In genomic region chr16:10468201-10468600, GRCm38 (mm10) we compare ENCODE assay signal across 27 mouse cellular contexts. TPM values are rescaled to one million over a fixed set of nuclear protein-coding genes. Genes with fewer than 3 reads are reported as not detected.
DNase-seq lines count a peak whose midpoint lies in the region; ATAC-seq lines count a peak whose summit lies in the region.
"Had no signal": no experiment of that assay in that cellular context is flagged by ENCODE, and none has a peak within 500 bp of the region (broad histone marks: within the 10 kb centered on the region; RNA-seq: fewer than 3 reads in every experiment).

No protein-coding gene starts in this region.

- H3K4me3 ChIP-seq in forebrain, embryonic 14.5 days (ENCODE audit: low read depth, low read length), result no peak overlapping the region
- no peak overlapping the region for H3K4me3 ChIP-seq in forebrain, embryonic 13.5 days
- no peak overlapping the region for H3K4me3 ChIP-seq in hindbrain, embryonic 14.5 days (replicated peaks; ENCODE audit: low read length)
- H3K4me3 ChIP-seq: embryonic facial prominence, embryonic 12.5 days; erythroblast, embryonic 14.5 days; heart, embryonic 15.5 days; kidney, embryonic 15.5 days; limb, embryonic 15.5 days; megakaryocyte, embryonic 14.5 days; stomach, embryonic 15.5 days had no signal

- no peaks in the 10 kb centered on the region for H3K36me3 ChIP-seq in forebrain, embryonic 14.5 days (ENCODE audit: control insufficient read depth, insufficient read depth, low read length)
- H3K36me3 ChIP-seq in forebrain, embryonic 13.5 days (ENCODE audit: poor library complexity, severe bottlenecking), result no peaks in the 10 kb centered on the region
- no peaks in the 10 kb centered on the region for H3K36me3 ChIP-seq in hindbrain, embryonic 14.5 days (replicated peaks; ENCODE audit: control insufficient read depth, insufficient read depth)
- H3K36me3 ChIP-seq: embryonic facial prominence, embryonic 12.5 days; heart, embryonic 15.5 days; kidney, embryonic 15.5 days; limb, embryonic 15.5 days; stomach, embryonic 15.5 days had no signal

- intact Hi-C loops in left cerebral cortex, postnatal 36 days (cut with DNase I), result no loop called here

- H3K4me2 ChIP-seq in forebrain, embryonic 14.5 days (ENCODE audit: low read length), result no peak overlapping the region
- no peak overlapping the region for H3K4me2 ChIP-seq in forebrain, embryonic 13.5 days
- no peak overlapping the region for H3K4me2 ChIP-seq in hindbrain, embryonic 14.5 days (replicated peaks)
- H3K4me2 ChIP-seq: embryonic facial prominence, embryonic 12.5 days; heart, embryonic 15.5 days; kidney, embryonic 15.5 days; limb, embryonic 15.5 days; stomach, embryonic 15.5 days had no signal

- DNase-seq in forebrain, embryonic 14.5 days (ENCODE audit: low spot score), result peak; percentile 11
- peak; percentile 45 for DNase-seq in ES-CJ7 (ENCODE audit: low read depth, low spot score)
- peak; percentile 74 for DNase-seq in layer of hippocampus, adult 11-12 months (ENCODE audit: low spot score)
- peak; percentile 57 to 88 for DNase-seq in layer of hippocampus, postnatal 14 days (ENCODE audit: low spot score in 2 of 2)
- no peak for DNase-seq in hindbrain, embryonic 14.5 days (ENCODE audit: low spot score)
- no peak for DNase-seq in kidney, adult 11 months
- no peak for DNase-seq in left cerebral cortex, postnatal 36 days (ENCODE audit: low spot score in 2 of 2)
- DNase-seq: cerebellum, adult 9-10 months; gastrocnemius, postnatal 14 days; heart, postnatal 4 days; kidney, postnatal 4 days; midbrain, embryonic 14.5 days; thymus, adult 18-20 months; thymus, postnatal 4 days had no signal

- H3K27me3 ChIP-seq in forebrain, embryonic 14.5 days (replicated peaks; ENCODE audit: control insufficient read depth, insufficient read depth, low read length), result no peaks in the 10 kb centered on the region
- H3K27me3 ChIP-seq in forebrain, embryonic 13.5 days, result no peaks in the 10 kb centered on the region
- no peaks in the 10 kb centered on the region for H3K27me3 ChIP-seq in hindbrain, embryonic 14.5 days (ENCODE audit: control insufficient read depth, insufficient read depth, low read length)
- H3K27me3 ChIP-seq: embryonic facial prominence, embryonic 12.5 days; heart, embryonic 15.5 days; kidney, embryonic 15.5 days; limb, embryonic 15.5 days; stomach, embryonic 15.5 days had no signal

- ATAC-seq in forebrain, embryonic 14.5 days, result no peak
- ATAC-seq in forebrain, embryonic 13.5 days, result no peak
- no peak for ATAC-seq in hindbrain, embryonic 14.5 days (ENCODE audit: low FRiP score)
- ATAC-seq: CD4-positive, CD25-positive, alpha-beta regulatory T cell, adult 4 months; hindbrain, embryonic 16.5 days; intestine, embryonic 16.5 days; lung, postnatal 0 days had no signal

- H3K4me1 ChIP-seq in forebrain, embryonic 14.5 days (ENCODE audit: control insufficient read depth, insufficient read depth, low read length), result no peaks in the 10 kb centered on the region
- H3K4me1 ChIP-seq in forebrain, embryonic 13.5 days, result no peaks in the 10 kb centered on the region
- H3K4me1 ChIP-seq in hindbrain, embryonic 14.5 days (replicated peaks; ENCODE audit: control insufficient read depth, insufficient read depth, low read length), result no peaks in the 10 kb centered on the region
- H3K4me1 ChIP-seq: embryonic facial prominence, embryonic 12.5 days; kidney, embryonic 15.5 days; stomach, embryonic 15.5 days had no signal

- H3K27ac ChIP-seq in forebrain, embryonic 14.5 days (ENCODE audit: low read depth, low read length), result no peak overlapping the region
- H3K27ac ChIP-seq in forebrain, embryonic 13.5 days, result no peak overlapping the region
- no peak overlapping the region for H3K27ac ChIP-seq in hindbrain, embryonic 14.5 days
- H3K27ac ChIP-seq: embryonic facial prominence, embryonic 12.5 days; heart, embryonic 15.5 days; kidney, embryonic 15.5 days; limb, embryonic 15.5 days; stomach, embryonic 15.5 days had no signal

- H3K9me3 ChIP-seq in forebrain, embryonic 14.5 days (replicated peaks; ENCODE audit: control insufficient read depth, low read length), result no peaks in the 10 kb centered on the region
- H3K9me3 ChIP-seq in forebrain, embryonic 13.5 days (replicated peaks), result no peaks in the 10 kb centered on the region
- H3K9me3 ChIP-seq in hindbrain, embryonic 14.5 days (ENCODE audit: control insufficient read depth, low read length), result no peaks in the 10 kb centered on the region
- H3K9me3 ChIP-seq: embryonic facial prominence, embryonic 12.5 days; heart, embryonic 15.5 days; kidney, embryonic 15.5 days; limb, embryonic 15.5 days; stomach, embryonic 15.5 days had no signal

- WGBS in forebrain, embryonic 14.5 days, result 64% methylated on average over 1 of the region's 1 CpGs
- 71% methylated on average over 1 of the region's 1 CpGs for WGBS in forebrain, embryonic 13.5 days
- 83% methylated on average over 1 of the region's 1 CpGs for WGBS in hindbrain, embryonic 14.5 days

- no peak overlapping the region for H3K9ac ChIP-seq in forebrain, embryonic 14.5 days (ENCODE audit: low read length)
- no peak overlapping the region for H3K9ac ChIP-seq in forebrain, embryonic 13.5 days
- no peak overlapping the region for H3K9ac ChIP-seq in hindbrain, embryonic 14.5 days
- H3K9ac ChIP-seq: embryonic facial prominence, embryonic 12.5 days; heart, embryonic 15.5 days; kidney, embryonic 15.5 days; limb, embryonic 15.5 days; stomach, embryonic 15.5 days had no signal

RNA-seq across cellular contexts. Expression of gene Ciita, which starts 11.7 kb away (rescaled TPM):
- polyA plus RNA-seq in forebrain, embryonic 14.5 days (2014; fragmentation: Nextera tagmentation; extraction: Ambion mirVana), result 0.12 and 0.15 TPM in 2 replicates
- 0.29 and 0.40 TPM in 2 replicates for polyA plus RNA-seq in forebrain, embryonic 13.5 days (2015; fragmentation: Nextera tagmentation; extraction: Ambion mirVana)
- total RNA-seq in layer of hippocampus, postnatal 14 days (2021), result under 1 TPM in 1 of 2 experiments, not detected in 1; 0.38 TPM
- 0.62 and 0.69 TPM in 2 replicates for polyA plus RNA-seq in hindbrain, embryonic 14.5 days (2014; fragmentation: Nextera tagmentation; extraction: Ambion mirVana)
- under 1 TPM in 1 of 2 experiments, not detected in 1; 0.14 TPM for total RNA-seq in left cerebral cortex, postnatal 36 days (2021)
- total RNA-seq: MEL had no signal
- polyA plus RNA-seq: erythroblast, embryonic 14.5 days had no signal

RNA-seq across cellular contexts. Expression of gene Tvp23a, which starts 21.0 kb away (rescaled TPM):
- 38.9 and 45.8 TPM in 2 replicates for polyA plus RNA-seq in forebrain, embryonic 14.5 days (2014; fragmentation: Nextera tagmentation; extraction: Ambion mirVana)
- polyA plus RNA-seq in forebrain, embryonic 13.5 days (2015; fragmentation: Nextera tagmentation; extraction: Ambion mirVana), result 37.1 and 39.8 TPM in 2 replicates
- total RNA-seq in layer of hippocampus, postnatal 14 days (2021), result 10 to 100 TPM; 30.4 to 32.0 TPM
- polyA plus RNA-seq in hindbrain, embryonic 14.5 days (2014; fragmentation: Nextera tagmentation; extraction: Ambion mirVana), result 44.3 and 44.5 TPM in 2 replicates
- total RNA-seq in left cerebral cortex, postnatal 36 days (2021), result 10 to 100 TPM; 29.8 to 32.2 TPM
- polyA plus RNA-seq: erythroblast, embryonic 14.5 days had no signal

RNA-seq across cellular contexts. Expression of gene Nubp1, which starts 56.5 kb away (rescaled TPM):
- polyA plus RNA-seq in forebrain, embryonic 14.5 days (2014; fragmentation: Nextera tagmentation; extraction: Ambion mirVana), result 40.7 and 49.4 TPM in 2 replicates
- 51.9 and 56.4 TPM in 2 replicates for polyA plus RNA-seq in forebrain, embryonic 13.5 days (2015; fragmentation: Nextera tagmentation; extraction: Ambion mirVana)
- total RNA-seq in layer of hippocampus, postnatal 14 days (2021), result 10 to 100 TPM; 13.4 to 14.9 TPM
- 46.0 and 50.4 TPM in 2 replicates for polyA plus RNA-seq in hindbrain, embryonic 14.5 days (2014; fragmentation: Nextera tagmentation; extraction: Ambion mirVana)
- total RNA-seq in left cerebral cortex, postnatal 36 days (2021), result 10 to 100 TPM; 17.4 to 17.6 TPM

Comparison
In these comparisons a context has a peak if more than half of its experiments do, and no peak if none do; other contexts are left out.
1. DNase-seq: peak in forebrain, embryonic 14.5 days (single experiment), ES-CJ7 (single experiment), layer of hippocampus, adult 11-12 months (single experiment) and layer of hippocampus, postnatal 14 days (2 of 2); none in hindbrain, embryonic 14.5 days (single experiment), kidney, adult 11 months (single experiment) and left cerebral cortex, postnatal 36 days (0 of 2).